Mouse (Mus musculus): ENCODE data around the gene Rtn4rl1. TPM values are rescaled to one million over a fixed set of nuclear protein-coding genes. Genes with fewer than 3 reads are reported as not detected.

Gene Rtn4rl1
- polyA plus RNA-seq, 1 experiment: 0.96 TPM

GRCm38 (mm10) chr11:75249588-75249987 is 56.0 kb downstream of the Rtn4rl1 start:
- Histone ChIP-seq H3K9me3 (replicated peaks; ENCODE audit: control insufficient read depth, insufficient read depth, low read length, poor library complexity, severe bottlenecking) (no peaks in the 10 kb centered on the region), H3K4me3 (ENCODE audit: low read depth, low read length) (no peak overlapping the region), H3K4me1 (ENCODE audit: control insufficient read depth, insufficient read depth, low read length) (no peaks in the 10 kb centered on the region), H3K27ac (ENCODE audit: insufficient read depth, low read length) (no peak overlapping the region), H3K27me3 (ENCODE audit: control insufficient read depth, insufficient read depth, low read length, poor library complexity, severe bottlenecking) (no peaks in the 10 kb centered on the region), H3K9ac (ENCODE audit: low read depth, poor library complexity, severe bottlenecking) (no peak overlapping the region), H3K36me3 (ENCODE audit: control insufficient read depth, insufficient read depth, low read length, poor library complexity, severe bottlenecking) (no peaks in the 10 kb centered on the region)
- TF ChIP-seq CTCF (IDR thresholded peaks at IDR 0.05; ENCODE audit: low read depth, low read length): no peak
- no peak for TF ChIP-seq POLR2A (IDR thresholded peaks at IDR 0.05; ENCODE audit: insufficient read depth, low read length)

GRCm38 (mm10) chr11:75251006-75251512 is 57.5 kb downstream of the Rtn4rl1 start:
- Histone ChIP-seq H3K4me1 (ENCODE audit: control insufficient read depth, insufficient read depth, low read length) (no peaks in the 10 kb centered on the region), H3K9ac (ENCODE audit: low read depth, poor library complexity, severe bottlenecking) (no peak overlapping the region), H3K36me3 (ENCODE audit: control insufficient read depth, insufficient read depth, low read length, poor library complexity, severe bottlenecking) (no peaks in the 10 kb centered on the region), H3K4me3 (ENCODE audit: low read depth, low read length) (no peak overlapping the region), H3K27me3 (ENCODE audit: control insufficient read depth, insufficient read depth, low read length, poor library complexity, severe bottlenecking) (no peaks in the 10 kb centered on the region), H3K27ac (ENCODE audit: insufficient read depth, low read length) (no peak overlapping the region), H3K9me3 (replicated peaks; ENCODE audit: control insufficient read depth, insufficient read depth, low read length, poor library complexity, severe bottlenecking) (no peaks in the 10 kb centered on the region)
- TF ChIP-seq EP300 (IDR thresholded peaks at IDR 0.05; ENCODE audit: insufficient read depth, low read depth, low read length): no peak
- no peak for TF ChIP-seq POLR2A (IDR thresholded peaks at IDR 0.05; ENCODE audit: insufficient read depth, low read length)
- no peak for TF ChIP-seq CTCF (IDR thresholded peaks at IDR 0.05; ENCODE audit: low read depth, low read length)

DNA sequence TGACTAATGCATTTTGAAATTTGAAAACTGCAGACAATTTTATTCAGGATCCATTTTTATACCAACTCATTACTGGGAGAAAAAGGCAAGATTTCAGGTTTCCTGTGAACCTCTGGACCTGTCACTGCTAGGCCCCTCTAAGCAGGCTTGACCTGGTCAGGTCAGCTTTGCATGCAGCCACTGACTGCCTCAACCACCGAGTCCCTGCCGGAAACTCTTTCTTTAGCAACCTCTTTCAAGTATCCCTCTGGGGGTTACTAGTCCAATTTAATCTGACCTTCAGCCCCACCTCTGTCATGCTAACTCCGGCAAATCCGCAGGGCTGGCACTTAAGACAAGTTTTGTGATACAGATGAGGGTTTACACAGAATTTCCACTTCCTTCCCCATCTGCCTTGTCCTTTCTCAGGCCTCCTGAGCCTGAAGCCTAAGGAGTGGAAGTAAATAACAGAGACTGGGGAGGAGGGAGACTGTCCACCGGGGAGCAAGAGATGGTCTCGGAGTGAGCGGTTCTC is 58.0 kb downstream of the Rtn4rl1 start:
- Histone ChIP-seq H3K4me3 (ENCODE audit: low read depth, low read length) (no peak overlapping the region), H3K9me3 (replicated peaks; ENCODE audit: control insufficient read depth, insufficient read depth, low read length, poor library complexity, severe bottlenecking) (no peaks in the 10 kb centered on the region), H3K4me1 (ENCODE audit: control insufficient read depth, insufficient read depth, low read length) (no peaks in the 10 kb centered on the region), H3K9ac (ENCODE audit: low read depth, poor library complexity, severe bottlenecking) (no peak overlapping the region), H3K36me3 (ENCODE audit: control insufficient read depth, insufficient read depth, low read length, poor library complexity, severe bottlenecking) (no peaks in the 10 kb centered on the region), H3K27me3 (ENCODE audit: control insufficient read depth, insufficient read depth, low read length, poor library complexity, severe bottlenecking) (no peaks in the 10 kb centered on the region), H3K27ac (ENCODE audit: insufficient read depth, low read length) (no peak overlapping the region)
- TF ChIP-seq POLR2A (IDR thresholded peaks at IDR 0.05; ENCODE audit: insufficient read depth, low read length) (no peak), EP300 (IDR thresholded peaks at IDR 0.05; ENCODE audit: insufficient read depth, low read depth, low read length) (peak; percentile 35; the same call in 1 of the 2 replicates), CTCF (IDR thresholded peaks at IDR 0.05; ENCODE audit: low read depth, low read length) (no peak)

GRCm38 (mm10) chr11:75254252-75254912 is 60.8 kb downstream of the Rtn4rl1 start:
- Histone ChIP-seq H3K27me3 (ENCODE audit: control insufficient read depth, insufficient read depth, low read length, poor library complexity, severe bottlenecking) (no peaks in the 10 kb centered on the region), H3K9me3 (replicated peaks; ENCODE audit: control insufficient read depth, insufficient read depth, low read length, poor library complexity, severe bottlenecking) (no peaks in the 10 kb centered on the region), H3K36me3 (ENCODE audit: control insufficient read depth, insufficient read depth, low read length, poor library complexity, severe bottlenecking) (no peaks in the 10 kb centered on the region), H3K27ac (ENCODE audit: insufficient read depth, low read length) (no peak overlapping the region), H3K4me1 (ENCODE audit: control insufficient read depth, insufficient read depth, low read length) (no peaks in the 10 kb centered on the region), H3K9ac (ENCODE audit: low read depth, poor library complexity, severe bottlenecking) (no peak overlapping the region), H3K4me3 (ENCODE audit: low read depth, low read length) (no peak overlapping the region)
- TF ChIP-seq CTCF (IDR thresholded peaks at IDR 0.05; ENCODE audit: low read depth, low read length): no peak
- no peak for TF ChIP-seq POLR2A (IDR thresholded peaks at IDR 0.05; ENCODE audit: insufficient read depth, low read length)

DNA sequence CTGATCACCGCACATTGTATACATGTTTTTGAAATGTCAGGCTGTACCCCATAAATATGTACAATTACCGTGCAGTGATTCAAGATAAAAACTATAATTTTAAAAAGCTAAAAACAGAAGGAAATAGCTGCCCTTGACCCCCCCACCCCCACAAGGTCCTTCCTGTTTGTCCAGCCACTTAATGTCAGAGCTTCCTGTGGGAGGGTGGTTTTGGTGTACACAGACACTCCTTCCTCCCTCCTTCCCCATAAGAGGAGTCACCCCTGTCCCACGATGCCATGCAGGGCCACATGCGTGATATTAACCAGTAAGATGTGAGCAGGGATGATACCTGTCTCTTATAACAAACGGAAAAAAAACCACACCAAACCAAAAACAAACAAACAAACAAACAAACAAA is 61.7 kb downstream of the Rtn4rl1 start:
- Histone ChIP-seq H3K4me3 (ENCODE audit: low read depth, low read length) (no peak overlapping the region), H3K27me3 (ENCODE audit: control insufficient read depth, insufficient read depth, low read length, poor library complexity, severe bottlenecking) (no peaks in the 10 kb centered on the region), H3K4me1 (ENCODE audit: control insufficient read depth, insufficient read depth, low read length) (no peaks in the 10 kb centered on the region), H3K36me3 (ENCODE audit: control insufficient read depth, insufficient read depth, low read length, poor library complexity, severe bottlenecking) (no peaks in the 10 kb centered on the region), H3K9ac (ENCODE audit: low read depth, poor library complexity, severe bottlenecking) (no peak overlapping the region), H3K27ac (ENCODE audit: insufficient read depth, low read length) (no peak overlapping the region), H3K9me3 (replicated peaks; ENCODE audit: control insufficient read depth, insufficient read depth, low read length, poor library complexity, severe bottlenecking) (no peaks in the 10 kb centered on the region)
- TF ChIP-seq POLR2A (IDR thresholded peaks at IDR 0.05; ENCODE audit: insufficient read depth, low read length) (no peak), EP300 (IDR thresholded peaks at IDR 0.05; ENCODE audit: insufficient read depth, low read depth, low read length) (no peak), CTCF (IDR thresholded peaks at IDR 0.05; ENCODE audit: low read depth, low read length) (no peak)

- Histone ChIP-seq H3K27ac (ENCODE audit: insufficient read depth, low read length) (no peak overlapping the region), H3K9ac (ENCODE audit: low read depth, poor library complexity, severe bottlenecking) (no peak overlapping the region), H3K27me3 (ENCODE audit: control insufficient read depth, insufficient read depth, low read length, poor library complexity, severe bottlenecking) (no peaks in the 10 kb centered on the region), H3K9me3 (replicated peaks; ENCODE audit: control insufficient read depth, insufficient read depth, low read length, poor library complexity, severe bottlenecking) (no peaks in the 10 kb centered on the region), H3K4me1 (ENCODE audit: control insufficient read depth, insufficient read depth, low read length) (no peaks in the 10 kb centered on the region), H3K4me3 (ENCODE audit: low read depth, low read length) (no peak overlapping the region), H3K36me3 (ENCODE audit: control insufficient read depth, insufficient read depth, low read length, poor library complexity, severe bottlenecking) (no peaks in the 10 kb centered on the region)
- no peak for TF ChIP-seq POLR2A (IDR thresholded peaks at IDR 0.05; ENCODE audit: insufficient read depth, low read length)
- TF ChIP-seq CTCF (IDR thresholded peaks at IDR 0.05; ENCODE audit: low read depth, low read length): no peak
- TF ChIP-seq EP300 (IDR thresholded peaks at IDR 0.05; ENCODE audit: insufficient read depth, low read depth, low read length): no peak
These were observed 63.6 kb downstream of the Rtn4rl1 start for GRCm38 (mm10) chr11:75257056-75257648.
